In the genomic region with DNA sequence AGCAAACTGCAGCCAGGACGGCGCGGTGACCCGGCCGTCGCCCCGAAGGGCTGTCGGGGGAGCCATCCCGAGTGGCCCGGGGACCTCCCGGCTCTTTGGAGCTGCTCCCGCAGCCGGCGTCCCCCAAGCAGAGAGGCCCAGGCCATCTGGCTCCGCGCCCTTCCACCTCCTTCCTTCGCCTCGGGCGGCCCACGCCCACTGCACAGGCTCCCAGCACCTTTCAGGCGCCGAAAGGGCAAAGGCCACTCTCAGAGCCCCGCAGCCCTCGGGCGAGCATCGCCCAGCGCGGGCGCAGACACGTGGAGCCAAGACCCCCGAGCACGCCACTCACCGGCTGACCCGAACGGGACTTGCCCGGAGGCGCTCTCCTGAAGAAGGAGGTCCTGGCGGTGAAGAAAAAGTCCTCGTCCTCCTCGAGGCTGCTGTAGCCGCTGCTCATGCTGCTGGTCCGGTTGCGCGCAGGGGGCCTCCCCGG, we compare ENCODE assay signal across 8 mouse cellular contexts. TPM values are rescaled to one million over a fixed set of nuclear protein-coding genes. Genes with fewer than 3 reads are reported as not detected.
A peak's percentile ranks its signal among the peaks of the same experiment; 100 is the strongest.
DNase-seq lines count a peak whose midpoint lies in the region; ATAC-seq and TF ChIP-seq lines count a peak whose summit lies in the region.

No protein-coding gene starts in this region.

- no peak for TF ChIP-seq POLR2A in ES-Bruce4 (IDR thresholded peaks at IDR 0.05; ENCODE audit: insufficient read depth, low read length)

- ATAC-seq in limb, embryonic 11.5 days (ENCODE audit: insufficient number of reproducible peaks, low FRiP score, low TSS enrichment, low read depth): no peak; the same call in none of the 2 replicates

- TF ChIP-seq CTCF in ES-Bruce4 (IDR thresholded peaks at IDR 0.05; ENCODE audit: low read depth, low read length): no peak

- no peaks in the 10 kb centered on the region for H3K9me3 ChIP-seq in ES-Bruce4 (replicated peaks; ENCODE audit: control insufficient read depth, insufficient read depth, low read length, poor library complexity, severe bottlenecking)
- H3K9me3 ChIP-seq in erythroblast, embryonic 14.5 days (ENCODE audit: control insufficient read depth, low read length): no peaks in the 10 kb centered on the region
- no peaks in the 10 kb centered on the region for H3K9me3 ChIP-seq in limb, embryonic 11.5 days (ENCODE audit: control insufficient read depth, low read length)
- no peaks in the 10 kb centered on the region for H3K9me3 ChIP-seq in midbrain, embryonic 10.5 days (replicated peaks)

- no peak overlapping the region for H3K27ac ChIP-seq in ES-Bruce4 (ENCODE audit: insufficient read depth, low read length)
- H3K27ac ChIP-seq in limb, embryonic 11.5 days (replicated peaks; ENCODE audit: low read depth, low read length): peak overlapping the region; percentile 76
- H3K27ac ChIP-seq in midbrain, embryonic 10.5 days (replicated peaks): peak overlapping the region; percentile 88

- no peaks in the 10 kb centered on the region for H3K27me3 ChIP-seq in ES-Bruce4 (ENCODE audit: control insufficient read depth, insufficient read depth, low read length, poor library complexity, severe bottlenecking)
- H3K27me3 ChIP-seq in erythroblast, embryonic 14.5 days (ENCODE audit: control insufficient read depth): peaks cover 23% of the 10 kb centered on the region
- no peaks in the 10 kb centered on the region for H3K27me3 ChIP-seq in limb, embryonic 11.5 days (ENCODE audit: control insufficient read depth, insufficient read depth, low read length)
- peaks cover 23% of the 10 kb centered on the region for H3K27me3 ChIP-seq in midbrain, embryonic 10.5 days (ENCODE audit: low read depth, poor library complexity, severe bottlenecking)

- 0 out of 2 replicates have a peak, but pooled peaks have one; percentile 15 for TF ChIP-seq EP300 in ES-Bruce4 (IDR thresholded peaks at IDR 0.05; ENCODE audit: insufficient read depth, low read depth, low read length)

- H3K4me2 ChIP-seq in limb, embryonic 11.5 days (ENCODE audit: low read depth, severe bottlenecking): peak overlapping the region; percentile 74

- H3K4me1 ChIP-seq in ES-Bruce4 (ENCODE audit: control insufficient read depth, insufficient read depth, low read length): peaks cover 3% of the 10 kb centered on the region
- H3K4me1 ChIP-seq in erythroblast, embryonic 14.5 days (ENCODE audit: control insufficient read depth): peaks cover 53% of the 10 kb centered on the region
- peaks cover 20% of the 10 kb centered on the region for H3K4me1 ChIP-seq in limb, embryonic 11.5 days (ENCODE audit: control insufficient read depth, insufficient read depth, low read length)
- H3K4me1 ChIP-seq in midbrain, embryonic 10.5 days: peaks cover 61% of the 10 kb centered on the region

- under 1% methylated on average over 44 of the region's 45 CpGs for WGBS in limb, embryonic 11.5 days
- WGBS in midbrain, embryonic 10.5 days: under 1% methylated on average over 45 of the region's 45 CpGs

- no peaks in the 10 kb centered on the region for H3K36me3 ChIP-seq in ES-Bruce4 (ENCODE audit: control insufficient read depth, insufficient read depth, low read length, poor library complexity, severe bottlenecking)
- H3K36me3 ChIP-seq in erythroblast, embryonic 14.5 days (ENCODE audit: control insufficient read depth): no peaks in the 10 kb centered on the region
- H3K36me3 ChIP-seq in limb, embryonic 11.5 days (ENCODE audit: control insufficient read depth, insufficient read depth, low read length): no peaks in the 10 kb centered on the region
- no peaks in the 10 kb centered on the region for H3K36me3 ChIP-seq in midbrain, embryonic 10.5 days

- peak overlapping the region; percentile 79 for H3K9ac ChIP-seq in ES-Bruce4 (ENCODE audit: low read depth, poor library complexity, severe bottlenecking)
- H3K9ac ChIP-seq in limb, embryonic 11.5 days (ENCODE audit: low read length): peak overlapping the region; percentile 89

- DNase-seq in adrenal gland, postnatal 4 days (ENCODE audit: low spot score in 2 of 2): peak; percentile 33 to 52
- DNase-seq in heart, postnatal 36 days: peak; percentile 74 to 84
- peak; percentile 82 for DNase-seq in limb, embryonic 11.5 days (ENCODE audit: low spot score)
- peak; percentile 85 for DNase-seq in midbrain, embryonic 10.5 days (ENCODE audit: low spot score)
- peak; percentile 75 for DNase-seq in testis, postnatal 10 days (ENCODE audit: low spot score)
- DNase-seq in adipocyte (ENCODE audit: low spot score): no peak

- H3K4me3 ChIP-seq in ES-Bruce4 (ENCODE audit: low read depth, low read length): peak overlapping the region; percentile 83
- peak overlapping the region; percentile 79 for H3K4me3 ChIP-seq in erythroblast, embryonic 14.5 days (replicated peaks)
- peak overlapping the region; percentile 77 for H3K4me3 ChIP-seq in limb, embryonic 11.5 days (ENCODE audit: low read depth, low read length)
- H3K4me3 ChIP-seq in midbrain, embryonic 10.5 days: peak overlapping the region; percentile 70

- intact Hi-C loops in heart, postnatal 36 days (cut with DNase I): loop anchor here (1.0 to 2.0 kb wide), 5 partner anchors 17 to 66 kb away; no protein-coding TSS in a partner anchor

RNA-seq across cellular contexts. Expression of gene Rassf3, which starts 0.4 kb away (rescaled TPM):
- 41.7 and 46.6 TPM in 2 replicates for polyA plus RNA-seq in ES-Bruce4 (2011; ENCODE audit: insufficient read depth, insufficient read length, low read depth, missing spikeins)
- total RNA-seq in adrenal gland, postnatal 4 days (2021): 10 to 100 TPM; 37.6 to 44.5 TPM
- 0.06 and 0.07 TPM in 2 replicates for polyA plus RNA-seq in erythroblast, embryonic 14.5 days (2012)
- total RNA-seq in heart, postnatal 36 days (2021): 100 to 1,000 TPM; 125 to 140 TPM
- polyA plus RNA-seq in limb, embryonic 11.5 days (2014; fragmentation: Nextera tagmentation; extraction: Ambion mirVana): 16.5 and 17.2 TPM in 2 replicates
- polyA plus RNA-seq in midbrain, embryonic 10.5 days (2016; fragmentation: Nextera tagmentation; extraction: Ambion mirVana): 7.2 and 7.8 TPM in 2 replicates
